Mouse (Mus musculus) layer of hippocampus, postnatal 36 days (tissue): ENCODE data around the gene Dtymk. TPM values are rescaled to one million over a fixed set of nuclear protein-coding genes. Genes with fewer than 3 reads are reported as not detected.
"Not testable (repeated sequence)": the region's sequence is repeated elsewhere in the genome, so short reads cannot be mapped to it uniquely, and the experiment has no call there.

Experiments
- DNase-seq, 2 experiments: peaks; one replicate each; pipeline ENCODE4 v3.0.0; 2022
- total RNA-seq, 2 experiments: library from RNA; stranded (reverse); gene quantifications; 2 replicates each; pipeline ENCODE4 v1.2.3; 2021

The Dtymk gene
- total RNA-seq, result 10 to 100 TPM; 57.5 to 65.4 TPM

DNA sequence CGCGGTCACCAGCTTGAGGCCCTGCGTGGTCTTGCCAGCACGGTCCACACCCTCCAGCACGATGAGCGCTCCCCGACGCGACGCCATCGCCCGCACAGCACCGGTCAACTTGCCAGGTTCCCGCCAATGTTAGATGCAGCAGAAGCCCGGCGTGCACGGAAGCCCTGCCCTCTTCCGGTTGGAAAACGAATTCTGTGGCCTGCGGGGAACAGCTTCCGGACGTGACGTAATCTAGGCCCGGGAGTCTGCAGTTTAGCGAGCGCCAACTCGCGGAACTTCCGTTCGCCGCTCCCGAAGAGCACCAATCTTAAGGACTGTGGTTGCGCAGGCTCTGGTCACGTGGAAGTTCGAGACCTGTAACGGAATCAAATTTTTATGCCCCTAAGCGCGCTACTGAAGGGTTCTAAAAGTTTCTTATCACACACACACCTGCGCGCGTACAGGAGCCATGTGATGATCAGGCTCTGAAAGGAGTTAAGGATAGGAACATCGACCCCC lies at the start of gene Dtymk:
TSS of gene Dtymk (minus strand) at position 194 of the 498 bp plus-strand sequence.
- DNase-seq, result peak; percentile 91 to 92

DNA sequence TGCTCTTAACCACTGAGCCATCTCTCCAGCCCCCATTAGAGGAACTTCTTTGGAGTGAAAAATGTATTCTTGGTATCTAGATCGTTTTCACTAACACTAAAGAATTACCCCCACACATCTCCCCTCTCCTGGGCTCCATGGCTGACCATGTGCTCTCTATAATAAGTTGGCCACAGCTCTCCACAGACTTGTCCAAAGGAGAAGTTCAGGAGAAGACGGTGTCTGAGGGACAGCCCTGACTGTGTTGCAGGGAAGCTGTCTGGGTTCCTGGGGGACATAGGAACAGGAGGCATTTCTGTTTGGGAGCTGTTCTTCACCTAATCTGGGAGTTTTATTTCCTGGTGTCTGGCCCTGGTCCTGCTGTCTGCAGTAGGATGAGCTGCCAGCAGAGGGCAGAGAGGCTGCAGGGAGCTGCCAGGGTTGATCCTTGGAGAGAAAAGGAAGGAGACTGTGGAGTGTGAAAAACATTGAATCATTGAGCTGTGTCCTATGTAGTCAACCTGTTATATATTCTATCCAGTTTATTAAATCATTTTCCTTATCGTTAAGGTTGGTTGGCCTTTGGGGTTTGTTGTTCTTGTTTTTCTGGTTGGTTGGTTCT lies 44.1 kb upstream of the Dtymk start:
- not testable (repeated sequence) for DNase-seq

DNA sequence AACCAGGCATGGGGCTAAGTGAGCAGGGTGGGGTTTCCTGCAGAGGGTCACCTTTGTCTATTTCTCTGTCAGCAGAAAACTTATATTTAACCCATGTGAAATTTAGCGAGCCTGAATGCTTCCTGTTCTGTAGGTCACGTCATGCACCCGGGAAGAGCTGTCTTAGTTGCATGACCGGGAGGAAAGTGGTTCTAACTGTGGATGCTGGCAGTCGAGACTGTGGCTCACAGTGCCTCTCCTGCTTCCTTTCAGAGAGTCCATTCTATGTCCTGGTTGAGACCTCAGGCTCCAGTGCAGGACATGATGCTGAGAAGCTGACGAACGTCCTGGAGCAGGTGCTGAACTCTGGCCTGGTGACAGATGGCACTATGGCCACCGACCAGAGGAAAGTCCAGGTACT lies 36.8 kb upstream of the Dtymk start:
- DNase-seq, result not testable (repeated sequence)

DNA sequence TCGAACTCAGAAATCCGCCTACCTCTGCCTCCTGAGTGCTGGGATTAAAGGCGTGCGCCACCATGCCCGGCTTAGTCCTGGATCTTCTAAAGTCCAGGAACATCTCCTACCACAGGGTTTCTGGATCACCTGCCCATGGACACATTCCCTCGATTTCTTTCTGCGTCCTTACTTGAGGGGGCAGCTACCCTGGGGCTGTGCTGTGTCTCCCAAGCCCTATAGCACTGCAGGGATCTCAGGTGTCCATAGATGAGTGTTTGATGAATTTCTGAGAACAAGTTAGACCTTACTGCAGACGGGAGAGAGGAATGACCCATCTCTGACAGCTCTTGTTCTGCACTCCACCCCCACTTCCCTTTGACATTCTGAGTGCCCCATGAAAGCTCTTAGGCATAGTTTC lies 35.6 kb upstream of the Dtymk start:
- no peak for DNase-seq

DNA sequence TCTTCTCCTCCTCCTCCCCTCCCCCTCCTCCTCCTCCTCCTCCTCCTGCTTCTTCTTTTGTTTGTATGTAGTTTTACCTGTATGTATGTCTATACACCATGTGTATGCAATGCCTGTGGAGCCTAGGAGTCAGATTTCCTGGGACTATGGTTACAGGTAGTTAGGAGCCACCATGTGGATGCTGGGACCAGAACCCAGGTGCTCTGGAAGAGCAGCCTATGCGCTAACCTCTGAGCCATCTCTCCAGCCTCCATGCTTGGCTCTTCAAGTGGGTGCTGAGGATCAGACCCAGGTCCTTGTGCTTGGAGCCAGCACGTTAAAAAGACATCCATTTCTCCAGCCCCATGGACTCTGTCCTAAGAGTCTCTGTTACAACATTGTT lies 34.8 kb upstream of the Dtymk start:
- no peak for DNase-seq

DNA sequence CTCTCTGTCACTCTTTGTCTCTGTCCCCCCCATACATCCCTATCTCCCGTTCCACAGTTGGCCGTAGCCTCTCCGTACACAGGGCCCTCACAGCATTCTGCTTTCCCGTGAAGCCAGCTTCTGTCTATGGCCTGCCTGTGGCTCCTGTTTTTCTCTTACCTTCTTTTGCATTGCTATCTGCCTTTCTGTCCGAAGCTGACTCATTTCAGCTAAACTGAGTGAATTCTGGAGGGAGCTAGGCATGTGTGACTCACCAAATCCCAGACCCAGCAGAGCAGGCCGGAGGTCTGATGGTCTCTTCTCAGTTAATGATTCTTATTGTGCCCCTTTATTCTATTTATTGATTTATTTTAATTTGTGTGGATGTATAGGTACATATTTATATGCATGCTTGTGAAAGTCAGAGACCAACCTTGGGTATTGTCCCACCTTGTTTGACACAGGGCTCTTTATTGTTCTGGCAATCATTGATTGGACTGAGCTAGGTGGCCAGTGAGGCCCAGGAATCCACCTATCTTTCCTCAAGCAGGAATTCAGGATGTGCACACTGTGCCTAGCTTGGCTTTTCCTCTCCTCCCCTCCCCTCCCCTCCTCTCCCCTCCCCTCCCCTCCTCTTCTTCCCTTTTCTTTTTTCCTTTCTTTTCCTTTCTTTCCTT lies 34.3 kb upstream of the Dtymk start:
- DNase-seq, result no peak

DNA sequence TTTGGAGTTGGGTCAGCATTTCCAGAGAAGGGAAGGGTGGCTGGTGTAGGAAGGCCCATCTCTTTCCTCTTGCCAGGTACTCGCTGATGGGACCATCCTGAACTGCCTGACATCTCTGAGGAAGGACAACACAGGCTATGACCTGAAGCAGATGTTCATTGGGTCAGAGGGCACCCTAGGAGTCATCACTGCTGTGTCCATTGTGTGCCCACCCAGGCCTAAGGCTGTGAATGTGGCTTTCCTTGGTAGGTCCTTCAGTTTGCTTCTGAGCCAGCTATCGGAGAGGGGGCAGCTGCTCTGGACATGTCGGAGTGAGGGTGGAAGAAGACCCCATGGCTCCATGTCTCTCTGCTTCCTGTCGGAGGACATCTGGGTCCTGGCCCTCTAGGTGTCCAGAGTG lies 33.5 kb upstream of the Dtymk start:
- DNase-seq, result no peak

DNA sequence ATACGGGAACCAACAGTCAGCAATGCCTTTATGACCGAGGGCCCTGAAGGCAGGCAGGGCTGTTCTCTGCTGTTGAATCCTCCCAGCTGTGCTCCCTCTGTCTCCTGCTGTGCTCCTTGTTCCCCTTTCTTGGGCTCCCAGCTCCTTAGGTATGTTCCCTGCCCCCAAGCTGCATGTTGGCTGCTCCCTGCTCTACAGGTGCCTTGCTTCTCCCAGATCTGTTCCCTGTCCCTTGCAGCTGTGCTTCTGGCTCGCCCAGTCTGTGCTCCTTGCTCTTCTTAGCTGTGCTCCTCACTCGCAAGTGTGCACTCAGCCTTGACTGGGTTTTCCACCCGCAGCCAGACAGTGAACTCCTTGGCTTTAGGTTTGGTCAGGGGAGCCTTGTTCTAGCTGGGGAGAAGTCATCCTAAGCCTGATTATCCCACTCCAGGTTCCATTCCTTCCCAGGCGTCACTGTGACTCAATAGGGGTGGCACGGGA lies 33.0 kb upstream of the Dtymk start:
- DNase-seq, result no peak

DNA sequence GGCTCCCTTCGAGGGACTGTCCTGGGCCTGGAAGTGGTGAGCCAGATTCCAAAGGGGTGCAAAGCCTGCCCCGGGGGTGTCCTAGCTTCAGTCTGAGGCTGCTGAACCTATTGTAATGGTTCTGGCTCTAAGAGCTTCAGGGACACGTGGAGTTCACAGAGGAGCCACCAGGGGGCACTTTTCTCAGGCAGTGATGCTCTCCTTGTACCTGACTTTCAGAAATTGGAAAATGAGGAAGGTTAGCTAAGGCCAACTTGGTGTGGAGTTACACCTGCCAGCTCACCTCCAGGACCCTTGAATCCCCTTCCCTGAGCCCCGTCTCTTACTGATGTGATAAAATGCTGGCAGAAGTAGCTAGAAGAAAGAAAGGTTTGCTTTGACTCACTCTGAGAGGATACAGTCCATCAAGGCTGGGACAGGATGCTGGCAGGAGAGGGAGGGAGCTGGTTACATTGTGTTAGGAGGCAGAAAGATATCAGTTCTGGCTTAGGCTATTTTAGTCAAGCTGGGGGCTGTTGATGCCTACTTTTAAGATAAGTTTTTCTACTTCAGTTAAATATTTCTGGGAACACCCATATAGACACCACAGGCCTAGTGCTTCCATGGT lies 31.1 kb upstream of the Dtymk start:
- DNase-seq, result not testable (repeated sequence)

DNA sequence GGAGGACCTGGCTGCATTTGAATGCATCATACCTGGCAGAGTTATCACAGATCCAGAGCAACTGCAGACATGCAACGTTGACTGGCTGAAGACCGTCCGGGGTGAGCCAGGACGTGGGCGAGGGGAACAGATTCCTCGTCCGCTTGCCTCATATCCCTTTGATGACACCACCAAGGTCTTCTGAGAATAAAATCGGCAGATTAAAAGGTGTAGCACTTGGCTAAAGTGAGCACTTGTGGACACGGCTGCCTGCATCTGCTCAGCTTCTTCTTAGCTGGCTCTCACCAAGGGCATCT lies 24.8 kb upstream of the Dtymk start:
- no peak for DNase-seq

DNA sequence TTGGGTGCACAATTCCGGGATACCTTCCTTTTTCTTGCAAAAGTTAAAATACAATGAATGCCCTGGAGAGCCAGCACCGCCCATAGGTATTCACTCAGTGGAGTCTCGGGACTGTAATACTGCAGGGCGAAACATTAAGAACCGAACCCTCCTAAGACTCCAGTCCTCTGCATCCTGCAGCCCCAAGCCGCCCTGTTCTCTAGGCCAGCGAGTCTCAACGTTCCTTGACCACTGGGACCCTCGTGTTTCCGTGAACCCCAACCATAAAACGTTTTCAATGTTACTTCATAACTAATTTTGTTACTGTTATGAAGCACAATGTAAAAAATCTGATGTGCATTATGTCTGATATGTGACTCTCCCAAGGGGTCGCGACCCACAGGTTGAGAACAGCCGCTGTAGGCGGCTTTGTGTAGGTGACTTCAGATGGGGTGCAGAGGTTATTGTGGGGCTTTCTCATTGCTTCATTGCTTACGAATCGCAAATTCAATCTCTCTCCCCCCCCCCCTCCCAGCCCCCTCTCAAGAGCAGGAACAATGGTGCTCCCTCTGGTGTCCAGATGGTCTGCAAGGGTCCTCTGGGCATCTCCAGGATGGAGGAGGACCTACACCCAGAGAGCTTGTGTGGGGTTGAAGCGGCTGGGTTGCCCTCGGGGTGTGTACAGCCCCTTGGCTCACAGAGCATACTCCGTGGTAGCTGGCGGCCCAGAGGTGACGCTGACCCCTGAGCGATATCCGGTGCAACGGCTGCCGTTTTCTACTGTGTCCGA lies 24.2 kb upstream of the Dtymk start:
- DNase-seq, result no peak

DNA sequence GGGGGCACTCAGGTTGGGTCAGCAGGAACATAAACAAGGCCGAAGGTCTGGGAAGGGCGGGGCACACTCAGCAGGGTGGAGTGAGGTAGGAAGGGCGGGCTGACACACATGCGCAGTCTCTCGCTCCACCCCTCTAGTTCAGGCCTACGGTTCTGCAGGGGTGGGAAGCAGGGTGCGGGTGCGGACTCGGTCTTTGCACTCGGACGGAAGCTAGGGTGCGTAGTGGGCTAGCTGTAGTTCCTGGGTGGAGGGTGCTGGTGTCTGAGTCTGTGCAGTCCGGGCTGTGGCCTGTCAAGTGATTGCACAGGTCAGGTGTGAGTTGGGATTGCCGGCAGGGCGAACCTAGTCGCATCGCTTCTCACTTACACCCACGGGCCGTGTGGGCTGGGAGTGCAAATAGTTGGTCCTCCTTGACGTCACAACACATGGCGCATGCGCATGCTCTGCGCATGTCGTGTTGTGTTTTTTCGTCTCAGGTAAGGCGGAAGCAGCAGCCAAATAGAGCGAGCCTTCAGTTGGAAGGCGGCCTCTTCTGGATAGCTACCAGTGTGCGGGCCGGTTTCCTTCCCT lies 23.5 kb upstream of the Dtymk start:
- DNase-seq, result peak; percentile 96

DNA sequence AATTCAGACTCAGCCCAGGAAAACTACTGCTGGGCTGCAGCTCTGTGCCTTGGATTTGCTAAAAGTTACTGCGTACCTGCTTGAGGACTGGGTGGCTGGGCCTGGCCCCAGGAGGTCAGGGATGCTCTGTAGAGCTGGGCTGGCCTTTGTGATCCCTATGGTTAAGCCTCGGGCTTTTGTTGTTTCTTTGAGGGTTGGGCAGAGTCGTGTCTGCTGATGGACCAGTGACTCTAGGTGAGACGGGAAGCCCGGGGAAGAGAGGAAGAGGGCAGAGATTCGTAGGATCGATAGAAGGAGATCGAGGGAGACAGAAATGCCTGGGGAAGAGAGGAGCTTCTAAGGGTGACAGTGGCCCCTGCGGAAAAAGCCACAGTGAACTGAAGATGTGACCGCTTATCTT lies 22.9 kb upstream of the Dtymk start, which contains the start of gene D2hgdh:
TSS of gene D2hgdh (plus strand) at position 301 of the 400 bp plus-strand sequence.
- DNase-seq, result no peak

DNA sequence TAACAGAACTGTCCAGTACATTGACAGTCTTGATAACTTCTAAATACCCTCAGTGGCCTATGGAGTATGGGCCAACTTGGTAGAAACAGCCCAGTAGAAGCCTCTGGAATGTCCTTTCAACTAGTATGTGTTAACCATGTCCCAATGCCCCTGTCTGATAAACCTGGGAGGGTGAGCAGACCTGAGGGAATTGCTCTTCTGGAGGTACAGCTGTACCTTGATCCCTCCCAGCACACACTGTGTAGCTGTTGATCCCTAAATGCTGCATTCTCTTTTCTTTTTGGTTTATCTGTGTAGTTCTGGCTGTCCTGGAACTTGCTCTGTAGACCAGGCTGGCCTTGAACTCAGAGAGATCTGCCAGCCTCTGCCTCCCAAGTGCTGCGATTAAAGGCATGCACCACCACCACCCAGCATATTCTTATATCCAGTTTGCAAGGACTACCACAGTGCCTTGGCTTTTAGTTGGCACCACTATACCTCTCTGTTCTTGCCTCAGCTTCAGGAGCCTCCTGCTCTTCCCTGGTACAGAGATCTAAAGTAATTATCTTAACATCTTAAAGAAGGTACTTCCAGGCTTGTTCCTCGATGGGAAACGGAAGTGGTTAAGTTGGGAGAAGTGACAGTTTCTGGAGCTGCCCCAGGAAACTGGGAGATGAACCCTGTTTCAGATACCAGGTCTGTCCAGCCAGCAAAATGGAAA lies 22.2 kb upstream of the Dtymk start:
- no peak for DNase-seq

DNA sequence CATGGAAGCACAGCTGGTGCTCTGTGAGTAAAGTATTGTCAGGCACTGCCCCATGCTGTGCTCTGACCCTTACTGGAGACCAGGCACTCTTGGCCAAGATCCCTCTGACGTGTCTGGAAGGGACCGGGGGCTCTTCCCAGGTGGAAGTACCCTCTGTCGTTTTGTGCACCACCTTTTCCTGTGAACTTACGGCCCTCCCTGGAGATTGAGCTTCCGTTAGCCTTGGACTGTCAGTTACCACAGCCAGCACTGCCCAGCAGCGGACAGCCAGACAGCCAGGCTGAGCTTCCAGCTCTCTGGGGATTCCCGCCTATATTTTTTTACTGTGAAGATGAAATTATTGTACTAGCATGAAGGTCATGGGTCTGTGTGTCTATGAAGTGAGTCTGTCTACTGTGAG lies 17.0 kb upstream of the Dtymk start:
- DNase-seq, result no peak

DNA sequence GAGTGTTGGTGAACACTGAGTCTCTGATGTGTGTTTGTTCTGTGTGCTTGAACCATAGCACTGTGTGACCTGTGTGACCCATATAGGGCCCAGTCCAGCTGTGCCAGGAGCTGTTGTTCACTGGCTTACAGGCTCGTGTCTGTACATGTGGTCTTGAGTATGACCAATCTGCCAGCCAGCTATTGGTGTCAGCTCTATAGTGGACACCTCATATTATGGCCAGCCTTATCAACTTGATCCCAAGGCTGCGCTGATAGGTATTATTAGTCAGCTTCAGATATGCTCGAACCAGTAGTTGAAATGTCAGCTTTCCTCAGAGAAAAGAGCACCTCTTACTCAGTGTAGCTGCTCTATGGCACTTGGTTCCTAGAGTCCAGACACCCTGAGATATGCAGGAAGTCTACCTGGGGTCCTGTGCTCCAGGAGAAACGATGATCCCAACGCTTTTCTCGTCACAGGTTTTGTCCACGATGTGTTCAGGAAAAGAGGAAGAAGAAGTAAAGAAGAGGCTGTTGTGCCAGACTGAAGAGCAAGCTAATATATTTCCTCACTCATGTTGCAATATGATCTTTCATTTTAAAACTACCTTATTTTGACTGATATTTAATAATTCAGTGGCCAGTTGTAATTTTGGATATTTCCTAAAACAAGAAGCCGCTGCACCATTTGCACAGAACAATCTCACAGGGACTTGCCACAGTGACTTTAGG lies 16.2 kb upstream of the Dtymk start:
- no peak for DNase-seq

DNA sequence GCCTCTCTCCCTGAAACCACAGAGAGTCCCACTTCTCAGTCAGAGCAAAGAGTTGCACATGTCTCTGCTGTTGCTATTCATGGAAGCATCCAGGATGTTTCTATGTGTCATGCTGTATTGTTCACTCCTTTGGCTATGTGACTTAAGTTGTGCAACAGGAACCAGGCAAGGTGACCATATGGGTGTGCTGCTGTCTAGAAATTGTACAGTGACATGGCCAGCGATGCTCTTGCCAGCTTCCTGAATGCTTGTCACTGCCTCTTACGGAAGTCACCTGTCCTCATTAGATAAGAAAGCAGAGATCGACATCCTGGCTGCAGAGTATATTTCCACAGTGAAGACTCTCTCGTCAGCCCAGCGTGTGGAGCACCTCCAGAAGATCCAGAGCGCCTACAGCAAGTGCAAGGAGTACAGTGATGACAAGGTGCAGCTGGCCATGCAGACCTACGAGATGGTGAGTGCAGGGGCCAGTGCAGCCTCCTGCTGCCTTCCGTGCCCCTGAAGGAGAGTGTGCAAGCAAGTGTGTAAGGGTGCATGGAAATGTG lies 9.8 kb upstream of the Dtymk start:
- no peak for DNase-seq

DNA sequence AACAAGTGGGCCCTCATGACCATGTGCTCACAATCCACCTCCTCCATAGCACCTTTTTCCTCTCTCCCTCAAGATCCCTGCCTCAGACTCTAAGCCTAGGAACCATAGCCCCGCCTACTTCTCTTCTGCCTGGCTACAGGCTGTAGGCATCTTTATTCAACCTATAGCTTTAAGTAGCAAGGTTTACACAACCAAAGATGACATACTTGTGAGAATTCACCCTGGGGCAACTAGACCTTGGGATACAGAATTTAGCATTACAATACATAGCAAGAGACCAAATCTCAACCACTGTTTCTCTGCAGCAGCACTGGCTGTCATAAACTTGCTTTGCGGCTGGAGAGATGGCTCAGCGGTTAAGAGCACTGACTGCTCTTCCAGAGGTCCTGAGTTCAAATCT lies 8.3 kb upstream of the Dtymk start:
- no peak for DNase-seq

DNA sequence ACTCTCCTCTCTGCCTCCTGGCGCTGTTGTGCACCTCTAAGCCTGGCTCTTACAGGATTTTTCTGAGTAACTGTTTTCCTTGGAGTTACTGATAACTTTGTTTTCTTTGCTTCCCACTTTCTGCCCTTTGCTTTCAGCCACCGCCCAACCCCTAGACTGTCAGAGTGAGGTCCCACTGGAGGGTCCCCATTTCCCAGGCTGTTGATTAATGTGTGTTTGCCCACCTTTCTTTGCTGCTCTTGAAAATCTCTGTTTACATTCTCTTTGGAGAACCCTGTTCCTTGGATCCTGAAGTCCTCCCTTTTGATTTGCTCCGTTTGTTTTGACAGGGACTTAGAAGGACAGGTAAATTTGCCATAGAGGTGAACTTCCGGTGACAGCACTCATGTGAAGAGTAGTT lies 7.1 kb upstream of the Dtymk start:
- DNase-seq, result no peak

DNA sequence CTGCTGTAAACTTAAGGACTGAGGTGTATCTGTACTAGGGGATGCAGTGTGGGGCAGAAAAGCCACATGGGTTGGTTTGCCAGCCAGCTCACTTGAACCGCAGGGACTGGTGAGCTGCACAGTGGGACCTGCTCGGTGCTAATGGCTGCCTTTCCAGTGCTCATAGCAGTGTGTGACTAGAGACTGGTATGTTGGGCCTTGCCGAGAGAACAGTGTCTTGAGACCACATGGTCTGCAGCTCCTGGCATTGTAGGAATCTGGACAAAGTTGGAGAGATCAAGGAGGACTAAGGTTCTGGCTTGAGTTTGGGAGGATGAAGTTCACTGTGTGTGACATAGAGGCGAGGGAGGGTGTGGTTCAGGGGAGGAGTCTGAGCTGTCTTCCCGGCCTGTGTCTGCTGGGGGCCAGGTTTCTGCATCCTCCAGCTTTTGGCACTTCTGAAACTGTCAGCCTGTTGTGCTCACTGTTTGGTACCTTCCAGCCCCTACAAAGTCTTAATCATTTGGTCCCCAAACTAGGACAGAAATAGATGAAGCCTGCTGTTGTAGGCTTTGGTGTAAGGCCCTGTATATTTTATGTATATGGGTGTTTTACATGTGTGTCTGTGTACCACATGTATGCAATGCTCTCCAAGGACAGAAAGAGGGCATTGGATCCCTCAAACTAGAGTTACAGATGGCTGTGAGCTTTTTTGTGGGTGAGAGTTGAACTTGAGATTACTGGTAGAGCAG lies 3.7 kb upstream of the Dtymk start:
- no peak for DNase-seq

DNA sequence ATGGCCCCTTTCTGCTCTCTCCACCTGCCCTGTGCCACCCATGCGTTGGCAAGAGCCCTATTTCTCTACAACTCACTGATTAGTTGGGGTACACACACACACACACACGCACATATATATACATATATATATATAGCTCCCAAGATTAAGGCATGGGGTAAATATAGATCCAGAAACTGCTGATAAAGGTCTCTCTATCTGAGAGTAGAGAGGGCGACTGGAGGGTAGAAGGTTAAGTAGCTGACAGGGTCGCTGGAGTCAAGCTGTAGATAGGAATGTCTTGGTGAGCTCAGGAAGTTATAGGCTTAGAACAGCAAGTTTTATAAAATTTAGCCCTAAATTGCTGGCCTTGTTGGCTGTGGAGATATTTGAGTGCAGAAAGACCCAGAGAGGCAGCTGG lies 3.1 kb upstream of the Dtymk start:
- no peak for DNase-seq
